Comparison of ENCODE assay signal across 9 mouse cellular contexts in the genomic region with DNA sequence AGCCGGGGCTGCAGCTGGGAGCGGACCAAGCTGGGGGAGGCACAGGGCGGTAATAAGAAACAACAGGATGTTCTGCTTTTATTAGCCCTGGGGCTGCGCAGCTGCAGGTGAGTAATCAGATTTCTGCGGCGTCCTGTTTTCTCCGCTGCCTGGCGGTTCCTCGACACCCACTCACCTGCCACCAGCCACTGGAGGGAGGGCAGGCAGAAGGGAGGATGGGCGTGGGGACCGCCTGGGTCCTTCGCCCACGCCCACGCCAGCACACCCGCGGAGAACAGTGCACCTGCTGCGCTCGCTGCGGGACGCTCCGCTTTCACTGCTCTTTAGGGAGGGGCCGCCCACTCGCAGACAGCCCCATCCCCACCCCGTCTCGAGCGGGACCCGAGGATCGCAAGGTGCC. TPM values are rescaled to one million over a fixed set of nuclear protein-coding genes. Genes with fewer than 3 reads are reported as not detected.
DNase-seq lines count a peak whose midpoint lies in the region; ATAC-seq and TF ChIP-seq lines count a peak whose summit lies in the region.
"Had no signal": no experiment of that assay in that cellular context is flagged by ENCODE, and none has a peak within 500 bp of the region (broad histone marks: within the 10 kb centered on the region; RNA-seq: fewer than 3 reads in every experiment).

No protein-coding gene starts in this region.

- intact Hi-C loops in heart, postnatal 10 days (cut with DNase I) = no loop called here

- no peaks in the 10 kb centered on the region for H3K36me3 ChIP-seq in kidney, embryonic 14.5 days (ENCODE audit: control insufficient read depth, insufficient read depth, low read length)
- H3K36me3 ChIP-seq in lung, embryonic 14.5 days (ENCODE audit: insufficient read depth) = no peaks in the 10 kb centered on the region

- H3K27ac ChIP-seq in kidney, embryonic 14.5 days (ENCODE audit: low read depth, low read length) = no peak overlapping the region
- H3K27ac ChIP-seq in lung, embryonic 14.5 days (ENCODE audit: low read depth) = no peak overlapping the region
- H3K27ac ChIP-seq: liver, embryonic 14.5 days had no signal

- peak overlapping the region; percentile 28 for H3K4me3 ChIP-seq in kidney, embryonic 14.5 days (ENCODE audit: low read length)
- peak overlapping the region; percentile 26 for H3K4me3 ChIP-seq in lung, embryonic 14.5 days (ENCODE audit: low read depth, low read length)

- peaks cover 10% of the 10 kb centered on the region for H3K4me1 ChIP-seq in kidney, embryonic 14.5 days (ENCODE audit: control insufficient read depth, insufficient read depth, low read length)
- no peaks in the 10 kb centered on the region; the same call in 1 of the 2 replicates for H3K4me1 ChIP-seq in lung, embryonic 14.5 days (ENCODE audit: insufficient read depth)

- no peaks in the 10 kb centered on the region for H3K9me3 ChIP-seq in kidney, embryonic 14.5 days (ENCODE audit: control insufficient read depth, low read length)
- no peaks in the 10 kb centered on the region for H3K9me3 ChIP-seq in lung, embryonic 14.5 days (ENCODE audit: low read depth, low read length)

- WGBS in kidney, embryonic 14.5 days = under 1% methylated on average over 28 of the region's 28 CpGs
- 6% methylated on average over 28 of the region's 28 CpGs for WGBS in lung, embryonic 14.5 days

- peak overlapping the region; percentile 64 for H3K4me2 ChIP-seq in kidney, embryonic 14.5 days (replicated peaks; ENCODE audit: low read depth, low read length)
- H3K4me2 ChIP-seq in lung, embryonic 14.5 days = peak overlapping the region; percentile 58

- peak; percentile 39 for ATAC-seq in kidney, embryonic 14.5 days (ENCODE audit: low FRiP score, low TSS enrichment)
- no peak for ATAC-seq in lung, embryonic 14.5 days (ENCODE audit: insufficient read depth)

- no peak for TF ChIP-seq CTCF in lung, embryonic 14.5 days (IDR thresholded peaks at IDR 0.05; ENCODE audit: low read depth)

- H3K27me3 ChIP-seq in kidney, embryonic 14.5 days (ENCODE audit: control insufficient read depth, insufficient read depth, low read length) = peaks cover 20% of the 10 kb centered on the region
- peaks cover 21% of the 10 kb centered on the region for H3K27me3 ChIP-seq in lung, embryonic 14.5 days (ENCODE audit: insufficient read depth, low read length)

- DNase-seq in kidney, postnatal 10 days = no peak
- DNase-seq in ZHBTc4 (ENCODE audit: low read depth, low spot score) = peak; percentile 49
- DNase-seq in heart, postnatal 10 days = peak; percentile 33 to 34
- DNase-seq in lung, embryonic 14.5 days = no peak
- DNase-seq in right cerebral cortex, postnatal 14 days = peak; percentile 20
- no peak for DNase-seq in cerebellum, postnatal 14 days
- DNase-seq in layer of hippocampus, adult 9-10 months (ENCODE audit: low spot score) = no peak

- H3K9ac ChIP-seq in kidney, embryonic 14.5 days (ENCODE audit: low read depth, low read length) = peak overlapping the region; percentile 44
- peak overlapping the region; percentile 41; the same call in 1 of the 2 replicates for H3K9ac ChIP-seq in lung, embryonic 14.5 days
- H3K9ac ChIP-seq: liver, embryonic 14.5 days had no signal

RNA-seq across cellular contexts. Expression of a gene that starts 28.5 kb away (rescaled TPM):
- polyA plus RNA-seq in kidney, embryonic 14.5 days (2014; fragmentation: Nextera tagmentation; extraction: Ambion mirVana) = 527 and 692 TPM in 2 replicates
- 100 to 1,000 TPM; 318 to 346 TPM for total RNA-seq in heart, postnatal 10 days (2021)
- polyA plus RNA-seq in lung, embryonic 14.5 days (2014; fragmentation: Nextera tagmentation; extraction: Ambion mirVana) = 548 and 564 TPM in 2 replicates

Comparison
In these comparisons a context has a peak if more than half of its experiments do, and no peak if none do; other contexts are left out.
1. DNase-seq: peak in ZHBTc4 (single experiment), heart, postnatal 10 days (2 of 2) and right cerebral cortex, postnatal 14 days (single experiment); none in kidney, postnatal 10 days (single experiment), lung, embryonic 14.5 days (single experiment), cerebellum, postnatal 14 days (0 of 2) and layer of hippocampus, adult 9-10 months (single experiment).